Mouse (Mus musculus): ENCODE measurements around the gene Gm9887.
"Not testable (repeated sequence)": the region's sequence is repeated elsewhere in the genome, so short reads cannot be mapped to it uniquely, and the experiment has no call there.

The Gm9887 gene

DNA sequence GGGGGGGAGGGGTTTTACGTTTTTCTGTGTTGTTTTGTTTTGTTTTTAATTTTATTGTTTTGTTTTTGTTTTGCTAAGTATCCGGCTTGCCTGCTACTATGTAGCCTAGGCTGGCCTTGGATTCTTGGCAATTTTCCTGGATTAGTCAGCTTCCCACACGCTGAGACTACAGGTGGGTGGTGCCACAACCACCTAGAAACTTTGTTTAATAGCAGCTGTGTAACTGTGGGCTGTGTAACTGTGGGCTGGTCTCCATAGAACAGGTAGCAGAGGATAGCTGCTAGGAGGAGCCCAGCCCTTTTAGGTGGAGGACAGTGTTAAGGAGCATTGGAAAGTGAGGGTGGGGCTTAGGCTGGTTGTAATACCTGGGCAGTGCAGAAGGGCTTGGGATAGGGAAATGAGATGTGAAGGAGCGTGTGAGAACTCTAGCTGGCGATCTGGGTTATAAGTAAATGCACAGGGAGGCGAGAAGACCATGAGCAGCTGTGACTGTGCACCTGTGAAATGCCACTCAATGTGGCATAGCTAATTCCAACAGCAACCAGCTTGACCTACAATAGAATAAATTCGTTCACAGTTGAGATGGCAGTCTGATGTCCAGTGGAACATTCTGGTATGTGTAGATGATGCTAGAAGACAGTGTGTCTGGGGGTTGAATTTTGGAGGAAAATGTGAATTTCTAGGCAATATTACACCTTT is 17.9 kb upstream of the Gm9887 start:
- ChIA-PET POLR2A (interaction anchor here in 1 of 4 experiments (0.8 to 1.5 kb wide), 3 partner anchors 11 to 23 kb away, joined by 3 to 4 read pairs (median 3); no protein-coding TSS in a partner anchor), CTCF (interaction anchor here in 1 of 4 experiments (0.5 kb wide), 1 partner anchor 38 kb away, joined by 5 read pairs; no protein-coding TSS in a partner anchor)

DNA sequence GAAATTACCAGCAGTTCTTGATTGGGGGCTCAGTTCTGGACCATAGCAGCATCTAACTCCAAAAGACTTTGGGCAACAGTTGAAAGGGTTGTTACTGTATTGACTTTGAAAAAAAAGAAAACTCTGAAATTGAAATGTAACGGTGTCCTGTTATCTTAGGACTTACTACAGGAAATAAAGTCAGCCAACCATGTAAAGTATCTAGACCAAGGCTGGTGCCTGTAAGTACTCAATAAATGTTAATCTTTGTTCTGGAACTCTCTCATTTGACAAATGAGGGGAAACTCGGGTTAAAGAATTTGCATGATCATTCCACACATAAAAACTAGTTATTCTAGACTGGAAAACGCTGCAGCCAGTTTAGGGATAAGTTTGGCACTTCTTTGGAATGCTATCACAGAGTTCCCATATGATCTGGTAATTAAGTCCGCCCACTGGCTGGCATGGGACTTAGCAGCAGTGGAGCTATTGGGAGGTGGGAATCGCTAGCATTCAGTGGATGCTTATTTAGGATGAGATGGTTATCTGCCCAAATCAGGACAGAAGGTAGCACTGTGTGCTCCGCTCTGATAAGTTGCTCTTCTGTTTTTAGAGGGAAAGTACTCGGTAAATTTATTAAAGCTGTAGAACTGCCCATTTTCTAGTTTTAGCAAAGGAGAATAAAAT is 17.1 kb upstream of the Gm9887 start:
- ChIA-PET CTCF (interaction anchor here in 2 of 4 experiments (0.6 to 1.3 kb wide), 2 partner anchors 23 kb away, joined by 4 read pairs; no protein-coding TSS in a partner anchor), POLR2A (interaction anchor here in 2 of 4 experiments (0.6 to 1.2 kb wide), 2 partner anchors 80 to 193 kb away, joined by 3 read pairs; no protein-coding TSS in a partner anchor)

DNA sequence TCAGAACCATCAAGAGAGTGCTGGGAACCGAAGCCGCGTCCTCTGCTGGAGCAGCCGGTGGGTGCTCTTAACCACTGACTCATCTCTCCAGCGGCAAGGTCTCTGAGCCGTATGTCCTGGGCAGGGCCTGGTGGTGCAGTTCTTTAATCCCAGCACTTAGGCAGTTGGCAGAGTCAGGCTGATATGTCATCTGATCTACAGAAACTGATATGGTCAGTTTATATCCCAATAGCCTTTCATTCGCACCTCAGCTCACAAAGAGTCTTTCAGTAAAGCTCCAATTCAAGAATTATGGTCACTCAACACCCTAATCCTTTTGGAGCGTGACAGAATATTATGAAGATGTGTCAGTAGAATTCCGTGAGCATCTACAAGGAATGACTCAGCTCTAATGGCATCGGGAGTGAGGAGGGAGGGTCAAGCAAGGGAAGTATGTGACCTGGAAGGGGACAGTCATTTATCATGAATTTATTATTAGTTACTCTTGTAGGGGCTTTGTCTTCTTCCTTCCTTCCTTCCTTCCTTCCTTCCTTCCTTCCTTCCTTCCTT is 16.1 kb upstream of the Gm9887 start:
- CTCF ChIA-PET: interaction anchor here in 1 of 4 experiments (1.3 kb wide), 1 partner anchor 22 kb away, joined by 4 read pairs; no protein-coding TSS in a partner anchor
- POLR2A ChIA-PET: interaction anchor here in 2 of 4 experiments (0.7 to 1.2 kb wide), 2 partner anchors 194 to 324 kb away, joined by 3 read pairs; no protein-coding TSS in a partner anchor

DNA sequence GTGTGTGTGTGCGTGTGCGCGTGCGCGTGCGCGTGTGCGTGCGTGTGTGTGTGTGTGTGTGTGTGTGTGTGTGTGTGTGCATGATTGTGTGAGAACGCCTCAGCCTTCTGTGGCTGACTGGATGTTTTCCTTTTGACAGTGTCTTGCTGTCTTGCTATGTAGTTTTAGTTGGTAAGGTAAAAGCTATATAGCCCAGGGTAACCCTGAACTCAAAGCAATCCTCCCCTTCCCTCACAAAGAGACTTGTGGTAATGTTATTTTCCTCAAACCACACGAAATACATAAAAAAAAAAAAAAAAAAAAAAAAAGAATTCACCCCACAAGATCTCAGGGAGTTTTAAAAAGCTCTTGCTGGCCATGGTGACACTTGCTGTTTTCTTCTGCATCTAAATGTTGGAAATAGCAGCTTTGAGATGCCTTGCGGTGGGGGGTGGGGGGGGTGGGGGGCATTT is 14.0 kb upstream of the Gm9887 start:
- CTCF ChIA-PET: interaction anchor here in 2 of 4 experiments (0.5 to 0.7 kb wide), 2 partner anchors 34 to 880 kb away, joined by 4 to 7 read pairs; no protein-coding TSS in a partner anchor
- POLR2A ChIA-PET: interaction anchor here in 3 of 4 experiments (0.6 to 1.3 kb wide), 18 partner anchors 11 to 1106 kb away, joined by 3 to 10 read pairs (median 4); partner anchors contain the start of gene Gm49383 (in 1 of the 3)

DNA sequence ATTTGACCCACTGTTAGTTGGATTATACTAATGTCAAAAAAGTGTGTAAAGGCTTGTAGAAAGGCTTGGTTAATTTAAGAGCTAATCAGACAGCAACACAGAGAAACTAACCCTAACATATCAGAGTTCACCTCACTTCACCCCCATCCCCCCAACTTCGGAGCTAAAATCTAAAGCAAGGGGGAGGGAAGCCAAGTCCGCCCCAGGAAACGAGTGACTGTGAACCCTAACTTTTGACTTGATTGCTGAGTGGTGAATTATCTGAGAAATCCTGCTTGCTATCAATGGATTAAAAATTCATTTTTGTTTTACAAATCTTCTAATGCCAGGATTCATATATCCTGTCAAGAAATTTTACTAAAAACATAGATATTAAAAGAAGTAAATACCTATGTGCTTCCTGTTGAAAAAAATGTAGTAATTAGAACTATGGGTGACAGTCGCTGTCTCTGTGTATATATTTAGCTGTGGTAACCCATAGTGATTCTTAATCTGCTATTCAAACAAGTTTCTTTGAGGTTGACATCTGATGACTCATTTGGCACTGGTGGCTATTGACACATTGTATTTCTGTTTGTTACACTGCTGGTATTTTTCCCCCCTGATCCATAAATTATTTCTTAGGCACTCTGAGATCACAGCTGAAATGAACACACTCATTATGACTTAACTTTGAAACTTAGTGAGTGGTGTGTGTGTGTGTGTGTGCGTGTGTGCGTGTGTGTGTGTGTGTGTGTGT is 13.5 kb upstream of the Gm9887 start:
- ChIA-PET CTCF (interaction anchor here in 2 of 4 experiments (0.5 to 0.7 kb wide), 2 partner anchors 33 to 881 kb away, joined by 4 to 7 read pairs; no protein-coding TSS in a partner anchor), POLR2A (interaction anchor here in 2 of 4 experiments (0.5 to 1.3 kb wide), 10 partner anchors 10 to 443 kb away, joined by 3 to 8 read pairs (median 3); partner anchors contain the start of gene Gm49383 (in 1 of the 2))

GRCm38 (mm10) chr12:69384606-69385005 is 12.3 kb upstream of the Gm9887 start:
- POLR2A ChIA-PET: interaction anchor here in 1 of 4 experiments (0.7 kb wide), 1 partner anchor 20 kb away, joined by 3 read pairs; no protein-coding TSS in a partner anchor

GRCm38 (mm10) chr12:69382880-69383279 is 10.6 kb upstream of the Gm9887 start:
- CTCF ChIA-PET: interaction anchor here in 1 of 4 experiments (0.5 kb wide), 1 partner anchor 12 kb away, joined by 3 read pairs; no protein-coding TSS in a partner anchor

More at GRCm38 (mm10) chr12:69384606-69385005, 12.3 kb upstream of the Gm9887 start:
- CTCF ChIA-PET: no interaction called here

DNA sequence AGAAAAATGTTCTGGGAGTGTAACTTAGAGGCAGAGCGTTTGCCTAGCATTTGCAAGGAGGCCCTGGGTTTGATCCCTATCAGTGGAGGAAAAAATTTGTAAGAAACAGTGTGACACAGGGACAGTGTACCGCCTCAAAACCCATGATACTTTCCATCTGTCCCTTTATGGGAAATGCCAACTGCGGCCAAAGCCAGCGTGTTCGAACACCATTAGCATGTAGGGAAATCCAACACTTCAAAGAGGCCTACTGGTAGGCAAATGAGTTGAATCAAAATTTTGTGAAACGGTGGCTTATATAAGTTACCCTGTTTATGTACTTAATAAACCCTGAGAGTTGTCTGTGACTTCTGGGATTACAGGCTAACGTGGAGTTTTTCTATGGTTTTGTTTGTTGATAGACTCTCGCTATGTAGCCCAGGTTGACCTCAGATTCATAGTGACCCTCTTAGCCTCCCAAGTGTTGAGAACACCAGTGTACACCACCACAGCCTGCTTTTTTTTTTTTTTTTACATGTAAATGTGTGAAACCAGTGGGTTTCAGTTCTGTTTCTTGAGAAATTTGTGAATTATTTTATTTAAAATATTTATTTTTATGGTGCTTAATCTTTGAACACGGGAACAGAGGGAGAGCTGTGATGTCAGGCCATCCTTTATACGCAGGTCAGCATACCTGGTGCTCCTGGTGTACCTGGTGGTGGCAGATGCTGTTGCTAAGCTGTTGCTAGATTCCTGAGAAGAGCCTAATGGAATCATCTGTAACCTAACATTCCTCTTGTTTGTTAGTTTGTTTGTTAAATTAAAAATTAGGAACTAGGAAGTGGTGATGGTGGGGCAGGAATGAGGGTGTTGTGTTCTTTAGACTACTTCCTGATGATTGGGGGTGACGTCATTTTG is 6.5 kb upstream of the Gm9887 start:
- CTCF ChIA-PET: no interaction called here
- POLR2A ChIA-PET: interaction anchor here in 2 of 4 experiments (0.6 kb wide), 2 partner anchors 11 to 45 kb away, joined by 3 read pairs; no protein-coding TSS in a partner anchor

More at GRCm38 (mm10) chr12:69382880-69383279, 10.6 kb upstream of the Gm9887 start:
- POLR2A ChIA-PET: interaction anchor here in 2 of 4 experiments (0.8 to 1.6 kb wide), 6 partner anchors 8 to 349 kb away, joined by 3 to 7 read pairs (median 4); partner anchors contain the start of genes Arf6 (in 2 of the 2) and Gm9887 (in 2 of the 2)

GRCm38 (mm10) chr12:69377636-69378035 is 5.4 kb upstream of the Gm9887 start:
- POLR2A ChIA-PET, CTCF ChIA-PET: not testable (repeated sequence)

DNA sequence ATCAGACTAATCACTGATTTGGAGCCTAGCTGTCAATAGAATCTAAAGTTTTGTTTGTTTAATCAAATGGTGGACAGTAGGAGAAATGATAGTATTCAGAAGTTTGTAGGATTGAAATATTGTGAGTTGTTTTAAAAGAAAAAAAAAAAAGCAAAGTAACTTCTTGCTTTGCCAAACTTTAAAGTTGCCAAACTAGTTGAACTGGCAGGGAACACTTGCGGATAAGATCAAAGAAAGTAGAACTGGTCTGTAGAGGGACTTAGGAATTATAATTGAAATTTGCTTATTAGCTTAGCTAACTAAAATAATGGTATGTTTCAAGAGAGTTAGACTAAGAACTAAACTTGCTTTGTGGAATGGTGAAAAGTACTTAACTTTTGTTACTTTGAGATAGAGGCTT is 4.9 kb upstream of the Gm9887 start:
- ChIA-PET POLR2A (no interaction called here), CTCF (no interaction called here)

DNA sequence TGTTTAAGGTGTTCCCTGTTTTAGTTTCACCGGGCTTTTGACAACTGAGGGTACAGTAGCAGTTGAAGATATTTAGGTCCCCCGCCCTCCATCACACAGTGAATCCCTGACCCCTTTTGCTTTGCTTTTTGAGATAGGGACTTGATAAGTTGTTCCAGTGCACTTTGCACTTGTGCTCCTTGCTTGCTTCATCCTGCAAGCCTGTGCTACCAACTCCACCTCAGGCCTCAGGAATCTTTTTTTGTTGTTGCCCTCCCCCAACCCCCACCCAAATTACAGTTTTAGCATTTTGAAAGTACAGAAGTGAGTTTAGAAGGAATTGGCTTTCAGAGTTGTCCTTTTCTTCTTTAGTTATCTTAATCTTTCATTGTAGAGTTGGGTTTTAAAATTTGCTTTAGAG is 3.9 kb upstream of the Gm9887 start:
- CTCF ChIA-PET: no interaction called here

DNA sequence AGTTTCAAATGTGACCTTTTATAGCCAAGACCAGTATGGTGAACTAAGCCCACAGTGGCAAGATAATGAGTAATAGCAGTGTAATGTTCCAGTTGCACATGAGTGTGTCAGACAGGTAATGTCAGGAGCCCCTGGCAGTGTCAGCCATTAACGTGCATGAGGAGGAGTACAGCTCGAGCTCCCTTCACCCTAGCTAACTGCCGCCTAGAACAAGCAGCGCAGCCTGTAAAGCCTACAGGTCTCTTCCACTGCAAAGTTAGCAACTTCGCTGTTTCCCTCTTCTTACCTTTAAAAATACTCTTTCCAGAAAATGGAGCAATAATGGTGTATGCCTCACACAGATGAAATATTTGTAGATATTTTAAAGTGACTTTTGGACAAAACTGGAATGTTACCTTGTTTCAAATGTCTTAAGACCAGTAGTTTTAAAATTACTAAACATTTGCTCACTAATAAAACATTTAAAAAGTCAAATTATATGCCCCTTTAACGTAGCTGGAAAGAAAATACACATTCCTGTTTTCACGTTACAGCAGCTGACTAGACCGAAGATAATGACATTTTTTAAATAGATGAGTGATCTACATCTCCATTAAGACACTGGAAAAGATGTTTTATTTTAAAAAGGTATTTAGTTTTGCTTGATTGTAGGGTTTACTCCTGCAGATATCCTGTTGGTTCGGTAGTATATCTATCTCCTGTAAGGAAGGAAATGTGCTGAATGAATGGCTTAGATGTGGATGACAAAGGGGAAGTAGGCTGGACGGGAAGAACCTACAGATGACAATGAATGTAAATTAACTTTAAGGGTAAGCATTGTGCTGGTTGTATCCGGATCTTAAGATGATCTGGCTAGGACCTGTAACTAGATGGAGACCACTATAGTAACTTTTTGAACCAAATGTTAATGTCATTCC is 1.9 kb upstream of the Gm9887 start:
- CTCF ChIA-PET: interaction anchor here in 2 of 4 experiments (0.6 kb wide), 2 partner anchors 43 to 328 kb away, joined by 3 to 9 read pairs; no protein-coding TSS in a partner anchor

More for the DNA sequence above, 3.9 kb upstream of the Gm9887 start:
- POLR2A ChIA-PET: no interaction called here

DNA sequence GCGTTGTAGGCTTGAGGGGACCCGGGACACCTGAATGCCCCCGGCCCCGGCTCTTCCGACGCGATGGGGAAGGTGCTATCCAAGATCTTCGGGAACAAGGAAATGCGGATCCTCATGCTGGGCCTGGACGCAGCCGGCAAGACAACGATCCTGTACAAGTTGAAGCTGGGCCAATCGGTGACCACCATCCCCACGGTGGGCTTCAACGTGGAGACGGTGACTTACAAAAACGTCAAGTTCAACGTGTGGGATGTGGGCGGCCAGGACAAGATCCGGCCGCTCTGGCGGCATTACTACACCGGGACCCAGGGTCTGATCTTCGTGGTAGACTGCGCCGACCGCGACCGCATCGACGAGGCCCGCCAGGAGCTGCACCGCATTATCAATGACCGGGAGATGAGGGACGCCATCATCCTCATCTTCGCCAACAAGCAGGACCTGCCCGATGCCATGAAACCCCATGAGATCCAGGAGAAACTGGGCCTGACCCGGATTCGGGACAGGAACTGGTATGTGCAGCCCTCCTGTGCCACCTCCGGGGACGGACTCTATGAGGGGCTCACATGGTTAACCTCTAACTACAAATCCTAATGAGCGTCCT is 573 bp upstream of the Gm9887 start:
- ChIA-PET POLR2A (interaction anchor here in 3 of 4 experiments (0.6 to 4.3 kb wide), 18 partner anchors 9 to 220 kb away, joined by 3 to 34 read pairs (median 3); partner anchors contain the start of genes Pole2 (in 1 of the 3) and Vcpkmt (in 1 of the 3)), CTCF (interaction anchor here in 1 of 4 experiments (1.2 kb wide), 1 partner anchor 9 kb away, joined by 3 read pairs; no protein-coding TSS in a partner anchor)

More for the DNA sequence above, 1.9 kb upstream of the Gm9887 start:
- POLR2A ChIA-PET: interaction anchor here in 2 of 4 experiments (0.9 to 2.2 kb wide), 8 partner anchors 9 to 202 kb away, joined by 3 to 8 read pairs (median 4); no protein-coding TSS in a partner anchor

- CTCF ChIA-PET: interaction anchor here in 1 of 4 experiments (0.6 to 0.8 kb wide), 2 partner anchors 10 to 172 kb away, joined by 3 to 4 read pairs; no protein-coding TSS in a partner anchor
- POLR2A ChIA-PET: interaction anchor here in 3 of 4 experiments (0.5 to 4.3 kb wide), 19 partner anchors 9 to 976 kb away, joined by 3 to 34 read pairs (median 4); partner anchors contain the start of genes Vcpkmt (in 2 of the 3), Pole2 (in 1 of the 3), Rps29 (in 1 of the 3) and Trim9 (in 1 of the 3)
These were observed 821 bp downstream of the Gm9887 start for GRCm38 (mm10) chr12:69371421-69371853.

GRCm38 (mm10) chr12:69370936-69371335 is 1.3 kb downstream of the Gm9887 start:
- ChIA-PET CTCF (interaction anchor here in 1 of 4 experiments (0.6 kb wide), 1 partner anchor 12 kb away, joined by 3 read pairs; no protein-coding TSS in a partner anchor), POLR2A (interaction anchor here (0.5 to 4.3 kb wide), 14 partner anchors 8 to 254 kb away, joined by 3 to 34 read pairs (median 4); partner anchors contain the start of genes Rps29 (in 1 of the 4) and Vcpkmt (in 1 of the 4))
